Mouse (Mus musculus) layer of hippocampus, adult 2 months (tissue): ENCODE measurements around the gene Zdhhc14. TPM values are rescaled to one million over a fixed set of nuclear protein-coding genes. Genes with fewer than 3 reads are reported as not detected.
A peak's percentile ranks its signal among the peaks of the same experiment; 100 is the strongest.

Experiments
- DNase-seq, 2 experiments: peaks; one replicate each; pipeline ENCODE4 v3.0.0; 2022; ENCODE audit warnings: low spot score in 2 of 2
- H3K27ac ChIP-seq: fragments of 200-600 bp; 2 replicates; pipeline ENCODE4 v1.8.1; 2022
- H3K4me3 ChIP-seq: fragments of 200-600 bp; 2 replicates; pipeline ENCODE4 v1.8.1; 2022; ENCODE audit warnings: mild to moderate bottlenecking
- CTCF ChIP-seq: fragments of 200-600 bp; conservative IDR thresholded peaks from 2 replicates; pipeline ENCODE4 v1.8.1; 2022; ENCODE audit warnings: antibody characterized with exemption, mild to moderate bottlenecking, moderate library complexity
- long read RNA-seq, 2 experiments: library from polyadenylated mRNA; stranded (forward); transcript quantifications; one replicate each; pipeline ENCODE4 v2.0.0; 2021; ENCODE audit warnings: borderline mapping rate in 2 of 2
- total RNA-seq, 2 experiments: library from RNA; stranded (reverse); gene quantifications; 2 replicates each; pipeline ENCODE4 v1.2.3; 2021

The Zdhhc14 gene
- 10 to 100 TPM; 40.6 to 48.6 TPM for total RNA-seq
- long read RNA-seq, experiment 1, transcript Zdhhc14-201 (9 exons, 3,078 nt): major isoform, 44 of 58 reads
- long read RNA-seq, experiment 1, partial matches to known transcripts: 0 of 58 reads
- long read RNA-seq, experiment 1, other reads (novel, unspliced or antisense): 14 of 58 reads
- long read RNA-seq, experiment 2, transcript Zdhhc14-201 (9 exons, 3,078 nt): major isoform, 73 of 97 reads
- long read RNA-seq, experiment 2, partial matches to known transcripts: 7 of 97 reads
- long read RNA-seq, experiment 2, other reads (novel, unspliced or antisense): 17 of 97 reads

- peak within 1 kb of the TSS; percentile 86 for H3K4me3 ChIP-seq
- peak within 1 kb of the TSS; percentile 99 for H3K27ac ChIP-seq
- DNase-seq: peak; percentile 91 to 94
- no peak for TF ChIP-seq CTCF
Measured at GRCm38 (mm10) chr17:5491801-5492745, at the start of gene Zdhhc14. Gene Zdhhc14, plus strand, starts transcription at chr17:5492557.

- H3K27ac ChIP-seq: no peak overlapping the region
- H3K4me3 ChIP-seq: no peak overlapping the region
- DNase-seq: no peak
- TF ChIP-seq CTCF: no peak
Measured at GRCm38 (mm10) chr17:5443260-5443659, 49.1 kb upstream of the Zdhhc14 start.

- no peak for DNase-seq
- Histone ChIP-seq H3K27ac (no peak overlapping the region), H3K4me3 (no peak overlapping the region)
- no peak for TF ChIP-seq CTCF
Measured at GRCm38 (mm10) chr17:5443751-5444150, 48.6 kb upstream of the Zdhhc14 start.

- H3K27ac ChIP-seq: no peak overlapping the region
- DNase-seq: no peak
- no peak overlapping the region for H3K4me3 ChIP-seq
- TF ChIP-seq CTCF: no peak
Measured at GRCm38 (mm10) chr17:5453657-5454056, 38.7 kb upstream of the Zdhhc14 start.

- no peak for TF ChIP-seq CTCF
- no peak overlapping the region for H3K27ac ChIP-seq
- no peak overlapping the region for H3K4me3 ChIP-seq
- no peak for DNase-seq
Measured at GRCm38 (mm10) chr17:5463912-5464311, 28.4 kb upstream of the Zdhhc14 start.

GRCm38 (mm10) chr17:5466736-5467135, 25.6 kb upstream of the Zdhhc14 start:
- Histone ChIP-seq H3K4me3 (no peak overlapping the region), H3K27ac (no peak overlapping the region)
- TF ChIP-seq CTCF: no peak
- no peak for DNase-seq

GRCm38 (mm10) chr17:5467177-5467576, 25.2 kb upstream of the Zdhhc14 start:
- DNase-seq: no peak
- Histone ChIP-seq H3K27ac (no peak overlapping the region), H3K4me3 (no peak overlapping the region)
- TF ChIP-seq CTCF: peak; percentile 31; the same call in 1 of the 2 replicates

- Histone ChIP-seq H3K27ac (no peak overlapping the region), H3K4me3 (no peak overlapping the region)
- no peak for TF ChIP-seq CTCF
- no peak for DNase-seq
Measured at GRCm38 (mm10) chr17:5472268-5472667, 20.1 kb upstream of the Zdhhc14 start.

- Histone ChIP-seq H3K4me3 (no peak overlapping the region), H3K27ac (no peak overlapping the region)
- TF ChIP-seq CTCF: no peak
- no peak for DNase-seq
Measured at GRCm38 (mm10) chr17:5475960-5476725, 16.2 kb upstream of the Zdhhc14 start.

GRCm38 (mm10) chr17:5483456-5483855, 8.9 kb upstream of the Zdhhc14 start:
- H3K27ac ChIP-seq: no peak overlapping the region
- no peak overlapping the region for H3K4me3 ChIP-seq
- no peak for TF ChIP-seq CTCF
- DNase-seq: no peak

GRCm38 (mm10) chr17:5484663-5485062, 7.7 kb upstream of the Zdhhc14 start:
- no peak overlapping the region for H3K4me3 ChIP-seq
- no peak for TF ChIP-seq CTCF
- no peak for DNase-seq
- no peak overlapping the region for H3K27ac ChIP-seq

GRCm38 (mm10) chr17:5488156-5488555, 4.2 kb upstream of the Zdhhc14 start:
- no peak overlapping the region for H3K4me3 ChIP-seq
- DNase-seq: no peak
- no peak overlapping the region for H3K27ac ChIP-seq
- TF ChIP-seq CTCF: no peak

GRCm38 (mm10) chr17:5490351-5490750, 2.0 kb upstream of the Zdhhc14 start:
- H3K27ac ChIP-seq: peak overlapping the region; percentile 99; the same call in 1 of the 2 replicates
- no peak for DNase-seq
- no peak for TF ChIP-seq CTCF
- no peak overlapping the region for H3K4me3 ChIP-seq
